Mouse (Mus musculus) stomach, postnatal 0 days (tissue): ENCODE results near the gene Hmox2.

Source experiments
- CTCF ChIP-seq: IDR thresholded peaks from 2 replicates; pipeline ENCODE4 v1.5.1; 2016; ENCODE audit warnings: antibody characterized with exemption, low read depth, mild to moderate bottlenecking, moderate library complexity
- EP300 ChIP-seq: optimal IDR thresholded peaks from 2 replicates; pipeline ENCODE3; 2016; ENCODE audit warnings: antibody characterized with exemption

- TF ChIP-seq CTCF, result no peak
- TF ChIP-seq EP300, result no peak
Measured at GRCm38 (mm10) chr16:4684457-4684791, 41.7 kb upstream of the Hmox2 start.
